Comparison of ENCODE assay signal across 19 mouse cellular contexts in the genomic region with DNA sequence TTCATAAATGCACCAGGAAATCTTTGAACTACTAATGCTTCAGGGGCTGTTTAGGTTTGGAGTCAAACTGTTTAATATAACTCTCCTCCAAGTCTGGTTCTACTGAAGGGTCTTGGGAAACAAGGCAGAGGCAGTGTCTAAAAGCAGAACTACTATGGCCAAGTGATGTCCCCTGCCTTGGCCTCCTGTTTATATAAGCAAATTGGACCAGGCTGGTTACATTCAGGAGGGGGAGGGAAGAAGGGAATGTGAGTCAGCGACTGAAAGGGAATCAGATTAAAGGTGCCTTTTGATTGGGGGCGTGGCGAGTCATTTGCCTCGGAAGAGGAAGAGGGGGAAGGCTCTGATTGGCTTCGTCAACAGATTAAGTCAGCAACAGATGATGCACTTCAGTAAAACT.
DNase-seq lines count a peak whose midpoint lies in the region; ATAC-seq lines count a peak whose summit lies in the region.
"Had no signal": no experiment of that assay in that cellular context is flagged by ENCODE, and none has a peak within 500 bp of the region (broad histone marks: within the 10 kb centered on the region; RNA-seq: fewer than 3 reads in every experiment).

No protein-coding gene starts in this region.

- no peak overlapping the region for H3K4me2 ChIP-seq in limb, embryonic 11.5 days (ENCODE audit: low read depth, severe bottlenecking)
- H3K4me2 ChIP-seq in embryonic facial prominence, embryonic 11.5 days (ENCODE audit: low read depth, low read length), result no peak overlapping the region
- H3K4me2 ChIP-seq: embryonic facial prominence, embryonic 13.5 days; liver, embryonic 13.5 days; midbrain, embryonic 11.5 days; stomach, embryonic 15.5 days had no signal

- H3K4me1 ChIP-seq in limb, embryonic 11.5 days (ENCODE audit: control insufficient read depth, insufficient read depth, low read length), result peaks cover 18% of the 10 kb centered on the region
- peaks cover 49% of the 10 kb centered on the region for H3K4me1 ChIP-seq in limb, embryonic 10.5 days
- H3K4me1 ChIP-seq in embryonic facial prominence, embryonic 11.5 days (ENCODE audit: control insufficient read depth, insufficient read depth, low read length), result no peaks in the 10 kb centered on the region
- H3K4me1 ChIP-seq: liver, embryonic 13.5 days; stomach, embryonic 15.5 days had no signal

- 3% methylated on average over 5 of the region's 5 CpGs for WGBS in limb, embryonic 11.5 days
- WGBS in limb, embryonic 10.5 days, result 5% methylated on average over 5 of the region's 5 CpGs
- WGBS in embryonic facial prominence, embryonic 11.5 days, result 14% methylated on average over 5 of the region's 5 CpGs

- no peak for ATAC-seq in limb, embryonic 11.5 days (ENCODE audit: insufficient number of reproducible peaks, low FRiP score, low TSS enrichment, low read depth)
- ATAC-seq in embryonic facial prominence, embryonic 11.5 days (replicated peaks; ENCODE audit: insufficient number of reproducible peaks, low FRiP score, low TSS enrichment, low read depth), result no peak
- ATAC-seq: CD4-positive, CD25-positive, alpha-beta regulatory T cell, adult 4 months; hindbrain, embryonic 16.5 days had no signal

- H3K9me3 ChIP-seq in limb, embryonic 11.5 days (ENCODE audit: control insufficient read depth, low read length), result peaks cover 6% of the 10 kb centered on the region; the same call in 1 of the 2 replicates
- peaks cover 2% of the 10 kb centered on the region; the same call in 1 of the 2 replicates for H3K9me3 ChIP-seq in limb, embryonic 10.5 days (replicated peaks)
- no peaks in the 10 kb centered on the region; the same call in 1 of the 2 replicates for H3K9me3 ChIP-seq in embryonic facial prominence, embryonic 11.5 days (replicated peaks; ENCODE audit: control insufficient read depth, low read length)
- H3K9me3 ChIP-seq: stomach, embryonic 15.5 days had no signal

- no peaks in the 10 kb centered on the region for H3K36me3 ChIP-seq in limb, embryonic 11.5 days (ENCODE audit: control insufficient read depth, insufficient read depth, low read length)
- H3K36me3 ChIP-seq in limb, embryonic 10.5 days, result peaks cover 21% of the 10 kb centered on the region
- H3K36me3 ChIP-seq in embryonic facial prominence, embryonic 11.5 days (replicated peaks; ENCODE audit: control insufficient read depth, insufficient read depth, low read depth, low read length), result no peaks in the 10 kb centered on the region
- H3K36me3 ChIP-seq: liver, embryonic 13.5 days; stomach, embryonic 15.5 days had no signal

- no peak overlapping the region for H3K27ac ChIP-seq in limb, embryonic 11.5 days (replicated peaks; ENCODE audit: low read depth, low read length)
- no peak overlapping the region for H3K27ac ChIP-seq in limb, embryonic 10.5 days
- H3K27ac ChIP-seq in embryonic facial prominence, embryonic 11.5 days (replicated peaks; ENCODE audit: low read depth, low read length), result no peak overlapping the region
- H3K27ac ChIP-seq: embryonic facial prominence, embryonic 13.5 days; liver, embryonic 13.5 days; stomach, embryonic 15.5 days had no signal

- H3K9ac ChIP-seq in limb, embryonic 11.5 days (ENCODE audit: low read length), result no peak overlapping the region
- no peak overlapping the region for H3K9ac ChIP-seq in embryonic facial prominence, embryonic 11.5 days (replicated peaks; ENCODE audit: low read length)
- H3K9ac ChIP-seq: embryonic facial prominence, embryonic 13.5 days; liver, embryonic 13.5 days; stomach, embryonic 15.5 days had no signal

- H3K27me3 ChIP-seq in limb, embryonic 11.5 days (ENCODE audit: control insufficient read depth, insufficient read depth, low read length), result no peaks in the 10 kb centered on the region
- H3K27me3 ChIP-seq in limb, embryonic 10.5 days (ENCODE audit: low read depth, poor library complexity, severe bottlenecking), result no peaks in the 10 kb centered on the region
- H3K27me3 ChIP-seq in embryonic facial prominence, embryonic 11.5 days (ENCODE audit: control insufficient read depth, insufficient read depth, low read length), result no peaks in the 10 kb centered on the region
- H3K27me3 ChIP-seq: embryonic facial prominence, embryonic 13.5 days; stomach, embryonic 15.5 days had no signal

- H3K4me3 ChIP-seq in limb, embryonic 11.5 days (ENCODE audit: low read depth, low read length), result no peak overlapping the region
- no peak overlapping the region for H3K4me3 ChIP-seq in limb, embryonic 10.5 days
- H3K4me3 ChIP-seq in embryonic facial prominence, embryonic 11.5 days (ENCODE audit: low read depth, low read length), result no peak overlapping the region
- H3K4me3 ChIP-seq: embryonic facial prominence, embryonic 13.5 days; liver, embryonic 13.5 days; stomach, embryonic 15.5 days had no signal

- DNase-seq in adrenal gland, adult 2 months, result peak; percentile 29
- DNase-seq in adrenal gland, postnatal 10 days, result no peak
- peak; percentile 59 for DNase-seq in limb, embryonic 11.5 days (ENCODE audit: low spot score)
- no peak for DNase-seq in limb, embryonic 10.5 days (ENCODE audit: low spot score)
- DNase-seq in R1 (ENCODE audit: low read depth, low spot score) (peak; percentile 57), MN1 (ENCODE audit: low spot score) (no peak)
- peak; percentile 78 for DNase-seq in embryonic facial prominence, embryonic 11.5 days (ENCODE audit: low spot score)
- DNase-seq in frontal cortex, postnatal 36 days (ENCODE audit: low spot score in 2 of 2), result no peak
- DNase-seq: adrenal gland, adult 8-10 months; cerebellum, adult 11-12 months; kidney, adult 2 months; kidney, postnatal 10 days; liver, embryonic 13.5 days; right cerebral cortex, postnatal 25 days had no signal

Comparison
In these comparisons a context has a peak if more than half of its experiments do, and no peak if none do; other contexts are left out.
1. DNase-seq: peak in adrenal gland, adult 2 months (single experiment), limb, embryonic 11.5 days (single experiment), R1 (single experiment) and embryonic facial prominence, embryonic 11.5 days (single experiment); none in adrenal gland, postnatal 10 days (single experiment), limb, embryonic 10.5 days (single experiment), frontal cortex, postnatal 36 days (0 of 2) and MN1 (single experiment).